Comparison of ENCODE assay signal across 21 mouse cellular contexts in genomic region chr1:194561098-194561497, GRCm38 (mm10).
"Had no signal": no experiment of that assay in that cellular context is flagged by ENCODE, and none has a peak within 500 bp of the region (broad histone marks: within the 10 kb centered on the region; RNA-seq: fewer than 3 reads in every experiment).

No protein-coding gene starts in this region.

- H3K4me2 ChIP-seq: limb, embryonic 12.5 days; limb, embryonic 15.5 days; liver, embryonic 11.5 days; lung, embryonic 14.5 days; midbrain, embryonic 12.5 days; midbrain, embryonic 15.5 days; neural tube, embryonic 12.5 days; neural tube, embryonic 15.5 days; stomach, embryonic 15.5 days had no signal

- H3K27me3 ChIP-seq: limb, embryonic 12.5 days; limb, embryonic 15.5 days; midbrain, embryonic 12.5 days; midbrain, embryonic 15.5 days; neural tube, embryonic 12.5 days; neural tube, embryonic 15.5 days; stomach, embryonic 15.5 days had no signal

- H3K36me3 ChIP-seq: limb, embryonic 12.5 days; limb, embryonic 15.5 days; midbrain, embryonic 12.5 days; midbrain, embryonic 15.5 days; neural tube, embryonic 12.5 days; neural tube, embryonic 15.5 days; stomach, embryonic 15.5 days had no signal

- H3K9ac ChIP-seq: limb, embryonic 12.5 days; limb, embryonic 15.5 days; liver, embryonic 14.5 days; liver, postnatal 0 days; lung, embryonic 14.5 days; midbrain, embryonic 12.5 days; midbrain, embryonic 15.5 days; neural tube, embryonic 12.5 days; neural tube, embryonic 15.5 days; stomach, embryonic 15.5 days had no signal

- H3K9me3 ChIP-seq: limb, embryonic 12.5 days; limb, embryonic 15.5 days; midbrain, embryonic 12.5 days; midbrain, embryonic 15.5 days; neural tube, embryonic 12.5 days; neural tube, embryonic 15.5 days; stomach, embryonic 15.5 days had no signal

- H3K4me1 ChIP-seq: limb, embryonic 12.5 days; limb, embryonic 15.5 days; midbrain, embryonic 12.5 days; midbrain, embryonic 15.5 days; neural tube, embryonic 12.5 days; neural tube, embryonic 15.5 days; stomach, embryonic 15.5 days had no signal

- ATAC-seq: liver, postnatal 0 days; lung, postnatal 0 days; midbrain, embryonic 15.5 days had no signal

- H3K4me3 ChIP-seq: limb, embryonic 12.5 days; limb, embryonic 15.5 days; midbrain, embryonic 12.5 days; midbrain, embryonic 15.5 days; neural tube, embryonic 12.5 days; neural tube, embryonic 15.5 days; stomach, embryonic 15.5 days had no signal

- DNase-seq: kidney, postnatal 14 days; kidney, postnatal 4 days; left cerebral cortex, postnatal 4 days; liver, postnatal 0 days; lung, embryonic 14.5 days; right cerebral cortex, adult 18-20 months; right cerebral cortex, postnatal 25 days; spleen, adult 18-20 months; thymus, adult 18-20 months; thymus, postnatal 36 days had no signal

- H3K27ac ChIP-seq: limb, embryonic 12.5 days; limb, embryonic 15.5 days; liver, embryonic 14.5 days; macrophage; midbrain, embryonic 12.5 days; midbrain, embryonic 15.5 days; neural tube, embryonic 12.5 days; neural tube, embryonic 15.5 days; stomach, embryonic 15.5 days had no signal
